Mouse (Mus musculus): ENCODE measurements around the gene Gm21885.

GRCm38 (mm10) chr11:94334386-94334968, 52.8 kb downstream of the Gm21885 start:
- TF ChIP-seq CTCF (IDR thresholded peaks at IDR 0.05; ENCODE audit: control insufficient read depth, insufficient read depth, low read length), result no peak
- no peak for TF ChIP-seq POLR2A (IDR thresholded peaks at IDR 0.05; ENCODE audit: borderline replicate concordance, control insufficient read depth, low read depth, low read length)

Data from bone marrow, adult 2 months (tissue).